Mouse (Mus musculus) ovary, postnatal 14 days (tissue): Measurements from ENCODE around the gene Uimc1.

Source experiments
- DNase-seq: peaks from one replicate; pipeline ENCODE4 v3.0.0; 2022; ENCODE audit warnings: low spot score

Uimc1 gene

GRCm38 (mm10) chr13:54994576-54994975, 105.5 kb downstream of the Uimc1 start:
- DNase-seq, result no peak

- DNase-seq, result no peak
These were observed 107.9 kb downstream of the Uimc1 start for GRCm38 (mm10) chr13:54992215-54992614.

GRCm38 (mm10) chr13:54988181-54988760, 111.8 kb downstream of the Uimc1 start:
- no peak for DNase-seq

- no peak for DNase-seq
These were observed 112.7 kb downstream of the Uimc1 start for GRCm38 (mm10) chr13:54987405-54987804.

- no peak for DNase-seq
These were observed 116.5 kb downstream of the Uimc1 start for GRCm38 (mm10) chr13:54983614-54984013.

- DNase-seq, result no peak
These were observed 117.1 kb downstream of the Uimc1 start for GRCm38 (mm10) chr13:54983001-54983400.

GRCm38 (mm10) chr13:54980957-54981356, 119.1 kb downstream of the Uimc1 start:
- DNase-seq, result no peak

GRCm38 (mm10) chr13:54978804-54979203, 121.3 kb downstream of the Uimc1 start:
- DNase-seq, result peak; percentile 6
